Mouse (Mus musculus): ENCODE measurements around the gene Lipt1.
A peak's percentile ranks its signal among the peaks of the same experiment; 100 is the strongest.

Gene Lipt1

DNA sequence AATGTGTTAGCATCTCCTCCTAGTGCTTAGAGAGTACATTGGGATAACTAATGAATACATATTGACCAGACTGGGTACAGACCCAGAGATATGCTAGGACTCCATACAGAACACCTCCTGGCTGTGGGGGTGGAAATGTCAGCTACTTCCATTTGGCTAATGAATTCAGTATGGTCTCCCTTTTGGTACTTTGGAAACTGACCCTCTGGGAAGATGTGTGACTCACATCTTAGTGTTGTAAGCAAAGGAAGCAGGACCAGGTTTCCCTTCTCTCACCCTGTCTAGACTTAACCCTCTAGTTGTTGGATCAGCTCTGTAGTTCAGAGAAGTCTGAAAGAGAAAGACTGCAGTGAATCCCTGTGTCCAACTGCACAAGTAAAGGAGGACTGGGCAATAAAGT is 23.1 kb downstream of the Lipt1 start:
- no peak for ATAC-seq (ENCODE audit: insufficient number of reproducible peaks, low FRiP score, low TSS enrichment)

DNA sequence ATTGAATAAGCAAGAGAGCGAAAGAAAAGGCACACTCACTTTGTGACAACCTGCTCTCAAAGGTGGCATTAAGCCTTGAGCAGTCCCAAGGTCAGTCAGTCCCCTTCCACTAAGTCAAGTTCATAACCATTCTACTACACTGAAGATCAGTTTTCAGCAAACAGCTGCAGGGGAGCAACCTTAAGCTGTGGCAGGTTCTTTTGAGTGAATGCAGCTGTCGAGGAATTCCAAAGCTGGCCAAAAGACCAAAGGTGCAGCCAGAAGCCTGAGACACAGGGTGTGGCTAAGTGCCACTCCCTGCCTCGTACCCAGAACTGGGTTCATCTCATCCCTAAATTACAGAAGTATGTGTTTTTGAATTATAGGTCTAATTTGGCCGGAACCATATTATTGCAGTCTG is 28.3 kb downstream of the Lipt1 start:
- ATAC-seq (ENCODE audit: insufficient number of reproducible peaks, low FRiP score, low TSS enrichment), result no peak

DNA sequence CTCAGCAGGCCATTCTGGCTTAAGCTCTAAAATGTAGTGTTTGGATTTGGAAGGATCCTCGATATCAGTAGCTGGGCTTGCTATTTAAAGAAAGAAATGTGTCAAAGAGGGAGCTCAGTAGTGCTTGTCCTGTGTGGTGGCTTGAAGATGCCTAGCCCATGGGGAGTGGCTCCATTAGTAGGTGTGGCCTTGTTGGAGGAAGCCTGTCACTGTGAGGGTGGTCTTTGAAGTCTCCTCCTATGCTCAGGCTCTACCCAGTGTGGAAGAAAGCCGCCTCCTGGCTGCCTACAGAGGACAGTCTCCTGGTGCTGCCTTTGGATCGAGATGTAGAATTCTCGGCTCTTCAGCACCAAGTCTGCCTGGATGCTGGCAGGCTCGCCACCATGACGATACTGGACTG is 28.8 kb downstream of the Lipt1 start:
- no peak for ATAC-seq (ENCODE audit: insufficient number of reproducible peaks, low FRiP score, low TSS enrichment)

DNA sequence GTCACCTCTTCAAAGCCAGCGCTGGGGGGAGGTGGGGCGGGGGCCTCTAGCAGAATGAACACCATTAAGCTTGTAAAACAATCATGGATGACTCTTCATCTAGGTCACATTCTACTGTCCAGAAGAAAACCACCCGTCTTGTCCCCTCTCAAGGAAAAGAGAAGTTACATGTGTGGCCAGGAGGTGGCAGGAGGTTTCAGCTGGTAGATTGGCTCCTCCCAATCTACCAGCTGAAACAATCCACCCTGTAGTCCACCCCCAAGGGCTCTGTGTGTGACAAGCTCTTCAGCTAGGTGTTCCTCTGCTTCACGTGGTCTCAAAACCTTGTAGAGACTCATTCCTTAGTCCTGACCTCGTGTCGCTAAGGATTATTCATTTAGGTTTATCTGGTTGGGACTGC is 31.6 kb downstream of the Lipt1 start:
- ATAC-seq (ENCODE audit: insufficient number of reproducible peaks, low FRiP score, low TSS enrichment), result no peak; the same call in 1 of the 2 replicates

DNA sequence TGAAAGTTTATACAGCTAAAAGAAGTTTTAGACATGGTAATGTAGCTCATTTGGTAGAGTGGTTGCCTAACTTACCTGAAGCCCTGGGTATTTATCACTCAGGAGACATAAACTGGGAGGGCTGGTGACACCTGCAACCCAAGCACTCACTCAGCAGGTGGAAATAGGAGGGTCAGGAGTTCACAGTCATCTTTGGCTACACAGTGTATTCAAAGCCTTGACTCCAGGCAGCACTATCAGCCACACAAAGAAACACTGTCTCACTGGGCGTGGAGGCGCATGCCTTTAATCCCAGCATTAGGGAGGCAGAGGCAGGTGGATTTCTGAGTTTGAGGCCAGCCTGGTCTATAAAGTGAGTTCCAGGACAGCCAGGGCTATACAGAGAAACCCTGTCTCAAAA is 41.2 kb downstream of the Lipt1 start:
- no peak for ATAC-seq (ENCODE audit: insufficient number of reproducible peaks, low FRiP score, low TSS enrichment)

DNA sequence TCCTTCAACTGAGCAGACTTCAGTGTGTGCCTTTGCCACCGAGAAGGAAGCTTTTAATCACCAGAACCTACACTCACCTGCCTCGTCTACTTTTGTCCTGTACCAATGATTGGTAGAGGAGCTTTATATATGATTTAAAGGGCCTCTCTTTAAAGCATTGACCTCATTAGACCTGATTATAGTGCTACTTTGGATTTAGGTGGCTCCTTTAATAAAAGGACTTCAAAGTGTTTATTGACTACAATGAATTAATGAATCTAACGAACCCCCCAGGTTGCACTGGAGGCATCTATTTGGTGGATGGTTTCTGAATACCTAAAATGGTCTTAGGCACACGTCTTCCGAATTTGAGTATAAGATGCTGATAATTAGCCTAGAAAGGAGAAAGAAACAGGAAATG is 44.9 kb downstream of the Lipt1 start, which contains the start of gene Lyg2:
TSS of gene Lyg2 (minus strand) at position 101 of the 400 bp plus-strand sequence.
- ATAC-seq (ENCODE audit: insufficient number of reproducible peaks, low FRiP score, low TSS enrichment), result no peak

DNA sequence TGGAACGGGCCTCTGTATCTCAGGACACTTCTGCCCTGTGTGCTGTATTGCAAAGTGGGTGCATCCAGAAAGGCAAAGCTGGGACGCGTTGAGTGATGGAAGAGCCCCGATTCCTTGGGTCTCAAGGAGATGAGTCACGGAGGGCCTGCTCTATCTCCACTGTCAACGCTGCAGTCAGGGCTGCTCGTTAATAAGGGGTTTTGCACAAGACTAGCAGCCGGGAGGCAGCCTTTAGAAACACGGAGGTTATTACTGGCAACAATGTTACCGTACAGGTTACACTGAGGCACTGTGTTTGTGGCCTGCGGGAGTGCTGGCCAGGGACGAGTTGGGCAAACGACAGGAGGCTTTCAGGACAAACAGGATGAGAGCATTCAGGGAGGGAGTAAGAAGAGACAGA is 46.1 kb downstream of the Lipt1 start:
- no peak for ATAC-seq (ENCODE audit: insufficient number of reproducible peaks, low FRiP score, low TSS enrichment)

DNA sequence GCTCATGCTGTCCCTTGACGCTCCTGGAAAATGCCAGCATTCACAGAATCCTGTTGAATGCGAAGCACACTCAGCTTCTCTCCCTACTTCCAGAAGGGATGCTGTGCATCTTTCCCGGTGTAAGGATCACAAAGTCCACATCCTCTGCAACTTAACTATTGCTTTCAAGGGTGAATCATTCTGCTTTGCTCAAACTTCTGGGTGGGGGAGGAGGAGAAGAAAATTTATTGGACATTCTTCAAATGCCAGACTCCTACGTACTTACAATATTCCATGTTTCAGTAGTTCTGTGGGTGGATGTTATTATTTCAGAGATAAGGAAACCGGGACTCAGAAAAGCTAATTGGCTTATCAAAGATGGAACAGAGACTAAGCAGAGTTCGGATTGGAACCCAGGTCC is 46.6 kb downstream of the Lipt1 start:
- no peak for ATAC-seq (ENCODE audit: insufficient number of reproducible peaks, low FRiP score, low TSS enrichment)

DNA sequence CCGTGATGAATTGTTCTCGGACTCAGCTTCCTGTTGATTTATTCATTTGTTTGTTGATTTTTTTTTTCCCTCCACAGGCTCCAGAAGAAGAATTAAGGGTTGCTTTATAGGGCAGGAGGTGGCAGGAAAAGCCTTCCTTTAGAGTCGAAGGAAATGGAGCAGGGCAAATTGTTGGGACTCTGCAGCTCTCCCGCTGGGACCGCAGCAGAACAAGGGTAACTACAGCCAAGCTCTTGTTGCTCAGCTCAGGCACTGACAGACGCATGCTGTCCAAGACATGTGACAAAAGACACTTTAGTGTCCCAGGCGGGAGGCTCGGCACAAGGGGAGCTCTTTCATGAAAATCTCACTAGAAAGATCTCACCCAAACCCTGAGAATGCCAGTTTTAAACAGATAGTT is 51.0 kb downstream of the Lipt1 start:
- ATAC-seq (ENCODE audit: insufficient number of reproducible peaks, low FRiP score, low TSS enrichment), result peak; percentile 66

Data from cerebellum, adult (tissue).